Mouse (Mus musculus) stomach, embryonic 15.5 days (tissue): ENCODE results near the gene Fgg. TPM values are rescaled to one million over a fixed set of nuclear protein-coding genes. Genes with fewer than 3 reads are reported as not detected.

ENCODE experiments used
- ATAC-seq: fragments of 200-750 bp; cut with Nextera tagmentation; 2 replicates; pipeline ENCODE4 v1.8.0; 2017; ENCODE audit warnings: low read depth, moderate number of reproducible peaks, moderate TSS enrichment; ENCODE audit not compliant: insufficient read depth, low FRiP score
- H3K27ac ChIP-seq: fragments of 300-500 bp; sonication (generic); 2 replicates; pipeline ENCODE4 v1.5.1; 2015; ENCODE audit warnings: mild to moderate bottlenecking, inconsistent platforms
- H3K27me3 ChIP-seq: fragments of 300-500 bp; sonication (generic); replicated peaks from 2 replicates; pipeline ENCODE4 v1.6.1; 2015; ENCODE audit warnings: inconsistent platforms
- H3K36me3 ChIP-seq: fragments of 300-500 bp; sonication (generic); 2 replicates; pipeline ENCODE4 v1.6.1; 2015; ENCODE audit warnings: inconsistent platforms
- H3K4me1 ChIP-seq: fragments of 300-500 bp; sonication (generic); 2 replicates; pipeline ENCODE4 v1.6.1; 2015; ENCODE audit warnings: inconsistent platforms
- H3K4me2 ChIP-seq: fragments of 300-500 bp; sonication (generic); 2 replicates; pipeline ENCODE4 v1.6.1; 2015; ENCODE audit warnings: mild to moderate bottlenecking, inconsistent platforms
- H3K4me3 ChIP-seq: fragments of 300-500 bp; sonication (generic); replicated peaks from 2 replicates; pipeline ENCODE4 v1.5.1; 2015; ENCODE audit warnings: inconsistent platforms
- H3K9ac ChIP-seq: fragments of 300-500 bp; sonication (generic); 2 replicates; pipeline ENCODE4 v1.6.1; 2015; ENCODE audit warnings: inconsistent platforms
- H3K9me3 ChIP-seq: fragments of 300-500 bp; sonication (generic); 2 replicates; pipeline ENCODE4 v1.6.1; 2016; ENCODE audit warnings: inconsistent platforms
- WGBS: fragments of 180-500 bp; shearing (Covaris S2); methylation state at CpG from one replicate; pipeline ENCODE4 v1.1.7; 2015; 5-methylcytosine and 5-hydroxymethylcytosine counted together
- polyA plus RNA-seq: library from polyadenylated mRNA; unstranded; fragments of >200 nt; fragmentation: Nextera tagmentation; extraction: Ambion mirVana; gene quantifications from 2 replicates; pipeline ENCODE4 v1.2.1, GENCODE M21; 2015

The Fgg gene
- polyA plus RNA-seq, 1 experiment from 2014 or later, result 40.6 TPM

DNA sequence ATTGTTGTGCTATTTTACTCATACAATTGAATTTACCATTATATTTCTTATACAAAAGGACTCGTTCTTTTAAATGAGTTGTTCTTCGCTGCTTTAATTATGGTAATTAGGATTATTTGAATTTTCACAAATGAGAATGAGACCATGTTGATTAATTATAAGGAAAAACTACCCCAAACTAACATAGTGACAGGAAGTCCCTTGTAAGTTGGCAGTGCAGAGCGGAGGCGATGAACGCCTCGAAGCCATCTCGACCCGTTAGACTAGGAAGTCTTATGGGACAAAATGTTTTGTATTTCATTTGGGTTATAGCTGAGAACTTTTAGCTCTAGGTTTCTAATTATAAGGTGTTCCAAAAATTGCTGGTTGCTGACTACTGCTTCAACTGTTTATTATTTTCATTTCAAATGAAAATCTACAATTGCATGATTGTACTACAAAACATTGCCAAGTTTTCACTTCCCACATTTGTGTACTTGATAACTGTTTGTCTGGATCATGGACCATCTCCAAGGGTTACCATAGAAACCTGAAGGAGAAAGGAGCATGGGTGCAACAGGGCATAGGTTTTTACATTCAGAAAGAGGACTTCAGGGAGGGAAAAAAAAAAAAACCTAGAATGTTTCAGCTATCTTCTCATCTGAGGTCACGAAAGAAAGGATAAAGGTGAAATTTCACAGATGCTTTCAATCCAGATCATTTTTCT lies 20.2 kb downstream of the Fgg start:
- H3K4me1 ChIP-seq, result no peaks in the 10 kb centered on the region
- H3K27ac ChIP-seq, result no peak overlapping the region
- no peaks in the 10 kb centered on the region for H3K9me3 ChIP-seq
- 89% methylated on average over 9 of the region's 9 CpGs for WGBS
- no peak overlapping the region for H3K4me2 ChIP-seq
- no peak for ATAC-seq
- no peak overlapping the region for H3K9ac ChIP-seq
- no peak overlapping the region for H3K4me3 ChIP-seq
- H3K27me3 ChIP-seq, result no peaks in the 10 kb centered on the region
- no peaks in the 10 kb centered on the region for H3K36me3 ChIP-seq

DNA sequence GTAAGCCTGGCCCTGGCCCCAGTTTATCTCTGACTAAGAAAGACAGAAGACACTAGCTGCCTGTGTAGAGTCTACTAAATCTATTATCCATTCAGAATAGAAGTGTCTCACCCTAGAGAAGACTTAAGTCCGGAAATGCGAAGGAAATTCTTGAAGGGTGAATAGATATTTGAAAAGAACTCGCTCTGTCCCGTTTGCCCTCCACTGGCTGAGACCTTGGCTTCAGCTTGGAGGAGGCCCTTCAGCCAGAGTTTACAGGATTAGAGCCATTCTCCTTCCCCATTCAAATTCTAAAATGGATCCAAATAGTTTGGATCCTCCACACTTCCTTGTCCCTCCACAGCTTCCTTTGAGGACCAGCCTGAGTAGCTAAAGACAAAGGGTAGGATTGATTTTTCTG lies 22.8 kb downstream of the Fgg start:
- H3K9ac ChIP-seq, result no peak overlapping the region
- no peaks in the 10 kb centered on the region for H3K36me3 ChIP-seq
- H3K4me3 ChIP-seq, result no peak overlapping the region
- no peak overlapping the region for H3K4me2 ChIP-seq
- 87% methylated on average over 4 of the region's 4 CpGs for WGBS
- no peaks in the 10 kb centered on the region for H3K27me3 ChIP-seq
- H3K27ac ChIP-seq, result no peak overlapping the region
- no peaks in the 10 kb centered on the region for H3K4me1 ChIP-seq
- ATAC-seq, result no peak
- no peaks in the 10 kb centered on the region for H3K9me3 ChIP-seq

DNA sequence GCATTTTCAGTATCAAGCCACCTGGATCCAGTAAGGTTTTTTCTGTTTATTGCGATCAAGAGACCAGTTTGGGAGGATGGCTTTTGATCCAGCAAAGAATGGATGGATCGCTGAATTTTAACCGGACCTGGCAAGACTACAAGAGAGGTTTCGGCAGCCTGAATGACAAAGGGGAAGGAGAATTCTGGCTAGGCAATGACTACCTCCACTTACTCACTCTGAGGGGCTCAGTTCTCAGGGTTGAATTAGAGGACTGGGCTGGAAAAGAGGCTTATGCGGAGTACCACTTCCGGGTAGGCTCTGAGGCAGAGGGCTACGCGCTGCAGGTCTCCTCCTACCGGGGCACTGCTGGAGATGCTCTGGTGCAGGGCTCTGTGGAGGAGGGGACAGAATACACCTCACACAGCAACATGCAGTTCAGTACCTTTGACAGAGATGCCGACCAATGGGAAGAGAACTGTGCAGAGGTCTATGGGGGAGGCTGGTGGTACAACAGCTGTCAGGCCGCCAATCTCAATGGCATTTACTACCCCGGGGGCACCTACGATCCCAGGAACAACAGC lies 25.3 kb downstream of the Fgg start:
- H3K4me1 ChIP-seq, result no peaks in the 10 kb centered on the region
- no peak overlapping the region for H3K4me3 ChIP-seq
- H3K27me3 ChIP-seq, result no peaks in the 10 kb centered on the region
- no peak overlapping the region for H3K9ac ChIP-seq
- H3K9me3 ChIP-seq, result no peaks in the 10 kb centered on the region
- no peak for ATAC-seq
- H3K36me3 ChIP-seq, result no peaks in the 10 kb centered on the region
- H3K4me2 ChIP-seq, result no peak overlapping the region
- no peak overlapping the region for H3K27ac ChIP-seq
- WGBS, result 57% methylated on average over 13 of the region's 13 CpGs

DNA sequence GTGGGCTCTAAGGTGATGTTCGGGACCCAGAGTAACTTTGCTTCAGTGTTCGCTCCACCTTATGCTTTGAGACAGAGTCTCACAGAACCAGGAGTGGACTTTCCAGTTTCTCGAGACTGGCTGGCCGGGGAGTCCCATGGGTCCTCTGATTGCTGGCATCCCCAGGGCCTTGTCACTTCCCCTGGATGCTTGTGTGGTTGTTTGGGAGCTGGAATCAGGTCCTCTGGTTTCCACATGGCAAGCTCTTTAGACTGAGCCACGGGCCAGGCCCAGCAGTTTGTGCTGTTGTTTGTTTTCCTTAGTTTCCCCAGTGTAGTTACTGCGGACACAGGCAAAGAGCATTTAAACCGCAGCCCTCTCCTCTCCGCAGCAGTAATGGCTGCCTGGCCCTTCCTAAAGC lies 26.3 kb downstream of the Fgg start:
- Histone ChIP-seq H3K36me3 (no peaks in the 10 kb centered on the region), H3K9me3 (no peaks in the 10 kb centered on the region), H3K27me3 (no peaks in the 10 kb centered on the region), H3K4me1 (no peaks in the 10 kb centered on the region), H3K9ac (no peak overlapping the region), H3K27ac (no peak overlapping the region), H3K4me2 (no peak overlapping the region), H3K4me3 (no peak overlapping the region)
- ATAC-seq, result no peak
- WGBS, result 76% methylated on average over 8 of the region's 8 CpGs

DNA sequence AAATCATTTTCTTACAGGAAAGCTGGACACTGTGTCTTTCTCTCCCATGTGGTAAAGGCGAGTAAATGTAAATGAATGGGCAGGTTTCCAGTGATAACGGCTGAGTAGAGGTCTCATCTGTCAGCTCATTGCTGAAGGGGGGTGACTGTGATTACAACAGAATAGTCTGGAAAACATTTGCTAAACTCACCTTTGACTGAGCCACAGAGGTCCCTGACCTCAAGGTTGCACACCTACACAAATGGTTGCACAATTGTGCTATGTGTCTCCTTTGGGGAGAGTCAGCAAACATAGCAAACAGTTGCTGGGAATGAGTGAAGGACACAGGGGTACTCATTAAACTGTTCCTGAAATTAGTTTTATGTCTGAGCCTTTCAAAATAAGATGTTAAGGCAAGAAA lies 31.3 kb downstream of the Fgg start:
- Histone ChIP-seq H3K27me3 (no peaks in the 10 kb centered on the region), H3K9ac (no peak overlapping the region), H3K4me2 (no peak overlapping the region), H3K4me3 (no peak overlapping the region), H3K36me3 (no peaks in the 10 kb centered on the region), H3K9me3 (no peaks in the 10 kb centered on the region), H3K27ac (no peak overlapping the region), H3K4me1 (no peaks in the 10 kb centered on the region)
- WGBS, result 52% methylated on average over 2 of the region's 2 CpGs
- ATAC-seq, result peak; percentile 22; the same call in 1 of the 2 replicates

DNA sequence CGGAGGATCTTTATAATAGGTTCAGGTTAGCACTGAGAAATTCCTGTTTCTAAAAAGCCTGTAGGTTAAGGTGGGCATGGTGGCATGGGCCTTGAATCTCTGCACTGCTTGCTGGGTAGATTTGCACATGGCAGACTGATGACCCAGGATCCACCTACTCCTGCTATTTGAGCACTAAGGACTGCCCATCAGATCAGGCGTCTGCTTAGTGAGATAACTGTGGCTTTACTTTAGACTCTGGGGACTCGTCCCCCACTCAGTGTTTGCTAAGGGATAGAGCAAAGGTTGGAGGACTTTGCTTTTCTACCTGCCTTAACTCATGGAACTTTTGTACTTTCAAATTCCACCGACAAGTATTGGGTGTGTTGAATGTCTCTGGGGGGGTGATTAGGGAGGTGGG lies 32.1 kb downstream of the Fgg start:
- H3K4me3 ChIP-seq, result no peak overlapping the region
- H3K4me2 ChIP-seq, result no peak overlapping the region
- no peaks in the 10 kb centered on the region for H3K4me1 ChIP-seq
- H3K9ac ChIP-seq, result no peak overlapping the region
- H3K9me3 ChIP-seq, result no peaks in the 10 kb centered on the region
- peak; percentile 50; the same call in 1 of the 2 replicates for ATAC-seq
- no peaks in the 10 kb centered on the region for H3K36me3 ChIP-seq
- H3K27ac ChIP-seq, result no peak overlapping the region
- WGBS, result 55% methylated on average over 4 of the region's 4 CpGs
- H3K27me3 ChIP-seq, result no peaks in the 10 kb centered on the region

DNA sequence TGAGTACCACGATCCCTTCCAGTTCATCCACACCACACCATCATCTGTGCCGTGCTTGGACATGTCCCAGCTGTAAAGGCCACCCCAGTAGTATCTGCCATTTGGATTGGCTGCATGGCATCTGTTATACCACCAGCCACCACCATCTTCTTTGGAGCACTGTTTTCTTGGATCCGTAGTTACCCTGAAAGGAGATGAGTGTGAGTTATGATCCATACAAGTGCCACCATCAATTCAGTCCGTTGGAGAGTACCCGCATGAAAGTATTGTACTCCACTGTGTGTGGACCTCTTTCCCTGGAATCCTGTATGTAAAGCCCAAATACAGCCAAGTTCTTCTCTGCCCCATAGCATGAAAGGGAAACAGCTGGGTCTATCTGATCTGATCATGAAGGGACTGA lies 34.9 kb downstream of the Fgg start:
- 89% methylated on average over 5 of the region's 5 CpGs for WGBS
- ATAC-seq, result no peak
- Histone ChIP-seq H3K27me3 (no peaks in the 10 kb centered on the region), H3K4me1 (no peaks in the 10 kb centered on the region), H3K9me3 (no peaks in the 10 kb centered on the region), H3K9ac (no peak overlapping the region), H3K36me3 (no peaks in the 10 kb centered on the region), H3K27ac (no peak overlapping the region), H3K4me2 (no peak overlapping the region), H3K4me3 (no peak overlapping the region)

DNA sequence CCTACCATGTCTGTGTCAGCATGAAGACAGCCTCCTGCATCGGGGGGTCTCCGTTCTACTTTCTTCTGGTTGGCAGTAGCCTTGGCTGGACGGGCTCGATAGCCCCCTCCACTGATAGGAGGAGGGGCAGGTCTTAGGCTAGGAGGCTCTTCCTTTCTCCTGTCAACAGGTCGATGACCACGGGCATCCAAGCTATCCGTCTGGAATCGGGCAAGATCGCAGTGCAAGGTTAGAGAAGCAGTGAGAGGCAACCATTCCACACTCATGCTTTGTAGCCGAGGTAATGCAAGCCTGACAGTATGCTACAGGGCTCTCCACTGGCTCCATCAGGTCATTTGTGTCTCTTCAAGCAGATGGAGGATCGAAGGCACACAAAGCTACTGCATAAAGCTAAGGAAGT lies 39.1 kb downstream of the Fgg start:
- no peaks in the 10 kb centered on the region for H3K36me3 ChIP-seq
- ATAC-seq, result no peak
- no peak overlapping the region for H3K4me2 ChIP-seq
- H3K9ac ChIP-seq, result no peak overlapping the region
- no peaks in the 10 kb centered on the region for H3K4me1 ChIP-seq
- H3K9me3 ChIP-seq, result no peaks in the 10 kb centered on the region
- H3K27ac ChIP-seq, result no peak overlapping the region
- H3K4me3 ChIP-seq, result no peak overlapping the region
- 81% methylated on average over 11 of the region's 11 CpGs for WGBS
- H3K27me3 ChIP-seq, result no peaks in the 10 kb centered on the region

DNA sequence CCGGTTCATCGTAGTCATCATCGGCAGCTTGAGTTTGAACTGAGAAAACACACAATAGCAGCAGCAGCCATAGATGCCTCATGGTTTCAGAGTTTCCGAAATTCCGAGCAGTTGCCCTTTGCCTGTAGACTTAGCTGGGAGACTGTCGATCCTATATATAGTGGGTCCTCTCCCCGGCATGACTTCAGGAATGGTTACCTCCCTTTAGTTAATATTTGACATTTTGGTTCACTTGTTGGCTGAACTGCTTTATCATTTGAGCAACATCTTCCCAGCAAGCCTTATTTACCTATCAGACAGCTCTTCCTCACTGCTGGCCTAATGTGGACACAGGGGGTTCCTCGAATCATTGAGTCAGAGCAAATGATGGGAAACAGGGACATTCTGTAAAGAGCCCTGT lies 42.2 kb downstream of the Fgg start, which contains the start of gene Fgb:
Gene Fgb, minus strand, starts transcription at position 184 of the 400 bp plus-strand sequence.
- H3K9me3 ChIP-seq, result no peaks in the 10 kb centered on the region
- H3K4me3 ChIP-seq, result no peak within 1 kb of the TSS
- H3K36me3 ChIP-seq, result no peaks in the 10 kb centered on the region
- no peak; the same call in 1 of the 2 replicates for ATAC-seq
- no peaks in the 10 kb centered on the region for H3K4me1 ChIP-seq
- 73% methylated on average over 8 of the region's 8 CpGs for WGBS
- H3K27ac ChIP-seq, result no peak within 1 kb of the TSS
- no peak within 1 kb of the TSS for H3K4me2 ChIP-seq
- no peak within 1 kb of the TSS for H3K9ac ChIP-seq
- H3K27me3 ChIP-seq, result no peaks in the 10 kb centered on the region

DNA sequence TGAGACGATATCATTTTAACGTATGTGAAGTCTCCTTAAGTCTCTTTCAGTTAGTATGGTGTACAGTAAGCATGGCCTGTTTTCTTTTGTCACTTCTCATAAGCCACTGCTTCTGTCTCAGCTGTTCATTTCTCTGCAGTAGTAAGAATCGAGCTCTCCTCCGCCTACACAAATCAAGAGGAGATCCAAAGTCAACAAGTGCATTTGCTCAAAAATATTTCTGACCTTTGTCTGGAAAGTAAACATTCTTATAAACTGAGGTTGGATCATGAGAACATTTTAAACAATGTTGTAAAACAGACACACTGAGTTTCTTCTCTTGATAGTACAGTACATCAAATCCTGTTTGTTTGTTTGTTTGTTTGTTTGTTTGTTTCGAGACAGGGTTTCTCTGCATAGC lies 43.1 kb downstream of the Fgg start:
- no peak overlapping the region for H3K27ac ChIP-seq
- no peak overlapping the region for H3K9ac ChIP-seq
- no peak overlapping the region for H3K4me3 ChIP-seq
- H3K27me3 ChIP-seq, result no peaks in the 10 kb centered on the region
- H3K36me3 ChIP-seq, result no peaks in the 10 kb centered on the region
- H3K4me2 ChIP-seq, result no peak overlapping the region
- ATAC-seq, result no peak
- no peaks in the 10 kb centered on the region for H3K4me1 ChIP-seq
- 62% methylated on average over 5 of the region's 5 CpGs for WGBS
- no peaks in the 10 kb centered on the region for H3K9me3 ChIP-seq

DNA sequence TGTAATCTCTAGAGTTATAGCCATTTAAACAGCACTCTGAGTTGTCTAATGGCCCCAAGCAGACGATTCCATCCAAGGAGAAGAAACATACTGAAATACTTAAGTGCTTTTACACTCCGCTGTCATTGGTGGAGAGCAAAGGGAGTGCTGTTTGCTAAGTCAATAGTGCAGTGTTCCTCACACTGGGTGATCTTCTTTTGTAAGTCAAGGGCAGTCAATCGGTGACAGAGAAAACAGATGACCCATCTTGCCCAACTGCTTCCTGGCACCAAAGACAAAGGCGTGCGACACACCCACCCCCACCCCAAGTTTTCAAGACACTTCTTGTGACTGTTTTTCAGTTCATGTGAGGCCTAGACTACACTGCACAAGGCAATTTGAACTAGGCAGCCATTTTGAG lies 44.6 kb downstream of the Fgg start:
- Histone ChIP-seq H3K9ac (no peak overlapping the region), H3K27me3 (no peaks in the 10 kb centered on the region), H3K27ac (no peak overlapping the region), H3K36me3 (no peaks in the 10 kb centered on the region), H3K4me2 (no peak overlapping the region), H3K4me1 (peaks cover 5% of the 10 kb centered on the region; the same call in 1 of the 2 replicates), H3K4me3 (no peak overlapping the region), H3K9me3 (no peaks in the 10 kb centered on the region)
- ATAC-seq, result no peak
- 68% methylated on average over 5 of the region's 5 CpGs for WGBS

DNA sequence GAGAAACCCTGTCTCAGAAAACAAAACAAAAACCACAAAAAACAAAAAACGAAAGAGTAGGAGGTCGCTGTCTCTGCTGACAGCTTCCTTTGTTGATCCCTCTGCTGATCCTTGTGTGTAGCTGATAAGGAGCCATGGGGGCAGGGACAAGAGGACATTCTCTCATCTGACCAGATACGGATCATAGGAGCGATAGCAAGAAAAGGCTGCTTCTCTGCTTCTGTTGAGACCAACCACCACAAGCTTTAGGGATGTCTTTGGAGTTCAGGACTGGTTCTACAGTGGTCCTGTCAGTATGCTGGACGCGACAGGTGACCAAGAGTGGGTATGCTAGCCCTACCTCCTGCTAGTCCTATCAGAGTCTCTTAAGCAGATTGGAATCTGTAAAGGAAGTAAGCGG lies 45.6 kb downstream of the Fgg start:
- whole genome bisulfite sequencing, result 83% methylated on average over 7 of the region's 7 CpGs
- Histone ChIP-seq H3K4me3 (no peak overlapping the region), H3K9me3 (no peaks in the 10 kb centered on the region)

More for the DNA sequence above, 45.6 kb downstream of the Fgg start:
- no peak overlapping the region for H3K27ac ChIP-seq
- no peaks in the 10 kb centered on the region for H3K27me3 ChIP-seq
- no peak for ATAC-seq
- H3K36me3 ChIP-seq, result no peaks in the 10 kb centered on the region
- H3K9ac ChIP-seq, result no peak overlapping the region
- peaks cover 5% of the 10 kb centered on the region; the same call in 1 of the 2 replicates for H3K4me1 ChIP-seq
- H3K4me2 ChIP-seq, result no peak overlapping the region
